Mouse (Mus musculus) urinary bladder, adult 18-20 months (tissue): ENCODE data around the gene 4931406C07Rik.
A peak's percentile ranks its signal among the peaks of the same experiment; 100 is the strongest.

Experiments
- DNase-seq, 2 experiments: peaks; one replicate each; pipeline ENCODE4 v3.0.0; 2022; ENCODE audit warnings: low spot score in 2 of 2, mixed read lengths in 2 of 2

Gene 4931406C07Rik

DNA sequence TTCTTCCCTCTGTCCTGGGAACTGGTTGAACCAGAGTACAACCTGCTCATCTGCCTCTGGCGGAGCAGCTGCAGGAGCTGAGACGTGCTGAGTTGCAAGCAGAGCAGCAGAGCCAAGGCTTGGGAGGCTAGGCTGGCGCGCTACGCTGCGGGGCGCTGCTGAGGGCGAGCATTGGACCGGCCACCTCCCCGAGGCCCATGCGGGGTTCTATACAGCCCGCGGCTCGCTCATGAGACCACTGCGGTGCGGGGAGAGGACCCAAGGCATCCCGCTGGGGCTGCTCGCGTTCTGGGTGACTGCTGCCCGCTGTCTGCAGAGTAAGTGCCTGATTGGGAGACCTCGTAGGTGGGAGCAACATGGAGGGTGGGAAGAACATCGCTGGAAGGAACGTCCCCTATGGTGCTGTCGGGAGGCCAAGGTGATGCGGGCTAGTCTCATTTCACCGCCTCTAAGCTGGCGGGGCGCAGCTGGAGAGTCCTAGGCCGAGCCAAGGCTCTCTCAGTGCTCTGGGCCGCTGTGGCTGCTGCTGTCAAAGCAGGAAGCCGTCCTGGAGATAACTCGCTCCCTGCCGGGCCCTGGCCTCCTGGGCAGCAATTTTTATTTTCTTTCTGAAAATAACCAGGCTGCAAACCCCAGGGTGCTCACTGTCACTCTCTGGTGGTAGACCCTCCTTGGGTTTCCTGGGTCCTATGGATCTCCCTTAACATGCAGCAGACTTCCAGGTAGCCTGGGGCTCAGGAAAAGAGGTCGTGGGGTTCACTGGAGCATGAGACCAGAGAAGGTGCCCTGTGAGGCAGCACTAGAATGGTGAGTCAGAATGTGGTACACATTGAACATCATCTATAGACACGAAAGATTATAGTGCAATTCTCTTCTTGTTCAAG is 67.0 kb downstream of the 4931406C07Rik start, which contains the start of gene Vstm5:
Vstm5 (plus strand) TSS at position 4 of the 884 bp plus-strand sequence.
- peak in 1 of 2 experiments; percentile 31 for DNase-seq

GRCm38 (mm10) chr9:15238297-15238990 is 67.8 kb downstream of the 4931406C07Rik start:
- no peak for DNase-seq

- DNase-seq, result no peak
Observed at GRCm38 (mm10) chr9:15237516-15238296, 68.5 kb downstream of the 4931406C07Rik start.

DNA sequence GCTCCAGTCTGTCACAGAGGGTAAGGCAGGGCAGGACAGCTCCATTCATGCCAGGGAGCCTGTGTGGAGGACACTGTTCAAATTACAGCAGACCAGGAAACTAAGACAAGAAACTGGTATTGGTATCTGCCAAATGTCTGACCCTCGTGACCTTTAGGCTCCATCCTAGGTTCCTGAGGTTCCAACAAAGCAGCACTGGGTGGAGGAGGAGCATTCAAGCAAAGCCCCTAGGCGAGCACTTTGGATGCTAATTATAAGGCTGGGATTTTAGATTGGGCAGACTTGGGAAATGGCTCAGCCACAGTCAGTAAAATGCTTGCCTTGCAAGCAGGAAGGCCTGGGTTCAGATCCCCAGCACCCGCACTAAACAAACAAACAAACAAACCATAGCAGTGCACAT is 70.3 kb downstream of the 4931406C07Rik start:
- no peak for DNase-seq

DNA sequence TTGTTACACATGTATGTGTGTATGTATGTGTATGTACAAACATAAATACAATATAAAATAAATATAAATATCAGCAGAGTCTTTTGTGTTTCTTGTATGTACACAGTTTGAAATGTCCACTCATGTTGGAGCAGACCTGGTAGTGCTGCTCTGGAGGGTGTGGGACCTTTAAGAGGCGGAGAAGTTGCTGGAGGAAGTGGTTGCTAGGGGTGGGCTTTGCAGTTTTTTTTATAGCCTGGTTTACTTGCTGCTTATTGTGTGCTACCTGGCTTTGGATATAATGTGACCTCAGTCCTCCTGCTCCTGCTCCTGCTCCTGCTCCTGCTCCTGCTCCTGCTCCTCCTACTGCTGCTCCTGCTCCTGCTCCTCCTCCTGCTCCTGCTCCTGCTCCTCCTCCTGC is 72.6 kb downstream of the 4931406C07Rik start:
- no peak for DNase-seq
